Mouse (Mus musculus) liver, adult 2 months (tissue): ENCODE measurements around the gene Smad1.

ENCODE experiments used
- CTCF ChIP-seq: fragments of 200-500 bp; IDR thresholded peaks from 2 replicates; pipeline ENCODE4 v1.5.1; 2011; ENCODE audit warnings: low read depth, low read length, control low read depth
- POLR2A ChIP-seq: fragments of 200-500 bp; IDR thresholded peaks from 2 replicates; pipeline ENCODE4 v1.6.1; 2011; ENCODE audit warnings: low read length, control low read depth; ENCODE audit not compliant: insufficient read depth; ENCODE audit errors: extremely low read depth

- TF ChIP-seq POLR2A (no peak), CTCF (no peak)
Observed at GRCm38 (mm10) chr8:79351916-79352315, 47.4 kb downstream of the Smad1 start.
